Mouse (Mus musculus) retina, postnatal 1 day (tissue): ENCODE data around the gene Kmt2e.

ENCODE experiments used
- DNase-seq: peaks from one replicate; pipeline ENCODE4 v3.0.0-alpha.2; 2012

Kmt2e gene

GRCm38 (mm10) chr5:23411640-23412039 lies 22.6 kb upstream of the Kmt2e start:
- DNase-seq: no peak

- no peak for DNase-seq
Observed at GRCm38 (mm10) chr5:23412247-23412948, 21.8 kb upstream of the Kmt2e start.

GRCm38 (mm10) chr5:23413058-23413457 lies 21.2 kb upstream of the Kmt2e start:
- no peak for DNase-seq

- peak; percentile 74 for DNase-seq
Observed at GRCm38 (mm10) chr5:23413575-23414470, 20.4 kb upstream of the Kmt2e start.

- DNase-seq: no peak
Observed at GRCm38 (mm10) chr5:23414490-23415126, 19.6 kb upstream of the Kmt2e start.

GRCm38 (mm10) chr5:23415571-23416285 lies 18.5 kb upstream of the Kmt2e start:
- DNase-seq: peak; percentile 84

- DNase-seq: no peak
Observed at GRCm38 (mm10) chr5:23416286-23416643, 18.0 kb upstream of the Kmt2e start.

GRCm38 (mm10) chr5:23417716-23418115 lies 16.5 kb upstream of the Kmt2e start:
- DNase-seq: no peak

- peak; percentile 87 for DNase-seq
Observed at GRCm38 (mm10) chr5:23418147-23418781, 16.0 kb upstream of the Kmt2e start.

GRCm38 (mm10) chr5:23418797-23419595 lies 15.2 kb upstream of the Kmt2e start:
- DNase-seq: peak; percentile 44

- DNase-seq: no peak
Observed at GRCm38 (mm10) chr5:23419616-23420170, 14.5 kb upstream of the Kmt2e start.

- DNase-seq: no peak
Observed at GRCm38 (mm10) chr5:23420410-23420809, 13.8 kb upstream of the Kmt2e start.

- no peak for DNase-seq
Observed at GRCm38 (mm10) chr5:23421440-23421839, 12.8 kb upstream of the Kmt2e start.

- no peak for DNase-seq
Observed at GRCm38 (mm10) chr5:23423036-23423435, 11.2 kb upstream of the Kmt2e start.

GRCm38 (mm10) chr5:23427501-23427900 lies 6.7 kb upstream of the Kmt2e start:
- DNase-seq: no peak

GRCm38 (mm10) chr5:23431070-23431864 lies 3.0 kb upstream of the Kmt2e start:
- peak; percentile 43 for DNase-seq

- DNase-seq: no peak
Observed at GRCm38 (mm10) chr5:23431948-23432707, 2.1 kb upstream of the Kmt2e start.

GRCm38 (mm10) chr5:23432708-23433645 lies 1.3 kb upstream of the Kmt2e start:
- DNase-seq: peak; percentile 98
